Mouse (Mus musculus) liver, embryonic 15.5 days (tissue): ENCODE measurements around the gene Pkig. TPM values are rescaled to one million over a fixed set of nuclear protein-coding genes. Genes with fewer than 3 reads are reported as not detected.

Experiments used
- ATAC-seq: fragments of 200-750 bp; cut with Nextera tagmentation; 2 replicates; pipeline ENCODE4 v1.8.0; 2017; ENCODE audit warnings: moderate number of reproducible peaks, mild to moderate bottlenecking, moderate library complexity; ENCODE audit not compliant: insufficient read depth
- H3K27ac ChIP-seq: fragments of 300-500 bp; sonication (generic); replicated peaks from 2 replicates; pipeline ENCODE4 v1.5.1; 2015; ENCODE audit warnings: mild to moderate bottlenecking, inconsistent platforms
- H3K27me3 ChIP-seq: fragments of 300-500 bp; sonication (generic); 2 replicates; pipeline ENCODE4 v1.6.1; 2015; ENCODE audit warnings: mild to moderate bottlenecking, inconsistent platforms
- H3K36me3 ChIP-seq: fragments of 300-500 bp; sonication (generic); replicated peaks from 2 replicates; pipeline ENCODE4 v1.6.1; 2015; ENCODE audit warnings: moderate library complexity, mild to moderate bottlenecking, inconsistent platforms
- H3K4me1 ChIP-seq: fragments of 300-500 bp; sonication (generic); replicated peaks from 2 replicates; pipeline ENCODE4 v1.6.1; 2015; ENCODE audit warnings: inconsistent platforms
- H3K4me2 ChIP-seq: fragments of 300-500 bp; sonication (generic); 2 replicates; pipeline ENCODE4 v1.6.1; 2015; ENCODE audit warnings: moderate library complexity, mild to moderate bottlenecking, inconsistent platforms
- H3K4me3 ChIP-seq: fragments of 300-500 bp; sonication (generic); replicated peaks from 2 replicates; pipeline ENCODE4 v1.5.1; 2015; ENCODE audit warnings: mild to moderate bottlenecking, inconsistent platforms
- H3K9ac ChIP-seq: fragments of 300-500 bp; sonication (generic); 2 replicates; pipeline ENCODE4 v1.6.1; 2015; ENCODE audit warnings: moderate library complexity, mild to moderate bottlenecking, inconsistent platforms
- H3K9me3 ChIP-seq: fragments of 300-500 bp; sonication (generic); replicated peaks from 2 replicates; pipeline ENCODE4 v1.6.1; 2016; ENCODE audit warnings: inconsistent platforms
- WGBS: fragments of 180-500 bp; shearing (Covaris S2); methylation state at CpG from one replicate; pipeline ENCODE4 v1.1.7; 2015; ENCODE audit warnings: mixed read lengths; ENCODE audit not compliant: insufficient replicate concordance; 5-methylcytosine and 5-hydroxymethylcytosine counted together
- polyA plus RNA-seq: library from polyadenylated mRNA; unstranded; fragments of >200 nt; fragmentation: Nextera tagmentation; extraction: Ambion mirVana; gene quantifications from 2 replicates; pipeline ENCODE4 v1.2.1, GENCODE M21; 2015

Gene Pkig
- polyA plus RNA-seq, 1 experiment from 2014 or later, result 95.5 TPM

GRCm38 (mm10) chr2:163760589-163760988 is 102.4 kb downstream of the Pkig start:
- WGBS, result 52% methylated on average over 6 of the region's 6 CpGs
- ATAC-seq, result no peak
- H3K27me3 ChIP-seq, result no peaks in the 10 kb centered on the region
- no peaks in the 10 kb centered on the region for H3K4me1 ChIP-seq
- H3K36me3 ChIP-seq, result no peaks in the 10 kb centered on the region
- no peak overlapping the region for H3K9ac ChIP-seq
- H3K9me3 ChIP-seq, result no peaks in the 10 kb centered on the region
- no peak overlapping the region for H3K27ac ChIP-seq
- H3K4me2 ChIP-seq, result no peak overlapping the region
- H3K4me3 ChIP-seq, result no peak overlapping the region

GRCm38 (mm10) chr2:163761402-163761801 is 103.2 kb downstream of the Pkig start:
- Histone ChIP-seq H3K9ac (no peak overlapping the region), H3K9me3 (no peaks in the 10 kb centered on the region), H3K4me2 (no peak overlapping the region), H3K27ac (no peak overlapping the region), H3K36me3 (no peaks in the 10 kb centered on the region), H3K4me3 (no peak overlapping the region), H3K27me3 (no peaks in the 10 kb centered on the region), H3K4me1 (no peaks in the 10 kb centered on the region)
- ATAC-seq, result no peak
- WGBS, result 38% methylated on average over 7 of the region's 7 CpGs

GRCm38 (mm10) chr2:163766261-163766660 is 108.1 kb downstream of the Pkig start:
- Histone ChIP-seq H3K4me2 (no peak overlapping the region), H3K36me3 (no peaks in the 10 kb centered on the region), H3K4me3 (no peak overlapping the region), H3K9ac (no peak overlapping the region), H3K9me3 (no peaks in the 10 kb centered on the region), H3K27me3 (0 out of 2 replicates have a peak, but pooled peaks cover 6% of the 10 kb centered on the region), H3K4me1 (no peaks in the 10 kb centered on the region), H3K27ac (no peak overlapping the region)
- no peak for ATAC-seq

DNA sequence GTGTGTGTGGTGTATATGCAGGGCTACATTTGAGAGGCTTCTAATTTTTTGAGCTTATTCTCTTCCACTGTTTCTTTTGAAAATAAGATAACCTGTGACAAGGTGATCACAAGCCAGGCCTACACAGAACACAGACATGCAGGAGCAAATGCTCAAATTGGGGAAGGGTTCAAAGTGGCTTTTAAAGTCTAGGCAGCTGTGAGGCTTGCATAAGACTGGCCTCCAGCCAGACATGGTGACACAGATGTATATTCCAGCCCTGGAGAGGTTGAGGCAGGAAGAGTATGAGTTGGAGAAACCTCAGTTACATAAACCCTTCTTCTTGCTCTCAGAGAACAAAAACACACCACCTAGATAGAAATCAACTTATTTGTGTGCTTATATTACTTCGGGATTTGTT is 108.7 kb downstream of the Pkig start:
- Histone ChIP-seq H3K27me3 (0 out of 2 replicates have a peak, but pooled peaks cover 6% of the 10 kb centered on the region), H3K36me3 (no peaks in the 10 kb centered on the region), H3K4me2 (no peak overlapping the region), H3K9me3 (no peaks in the 10 kb centered on the region), H3K9ac (no peak overlapping the region), H3K27ac (no peak overlapping the region), H3K4me1 (no peaks in the 10 kb centered on the region), H3K4me3 (no peak overlapping the region)
- no peak for ATAC-seq
- 28% methylated on average over 1 of the region's 1 CpGs for WGBS

DNA sequence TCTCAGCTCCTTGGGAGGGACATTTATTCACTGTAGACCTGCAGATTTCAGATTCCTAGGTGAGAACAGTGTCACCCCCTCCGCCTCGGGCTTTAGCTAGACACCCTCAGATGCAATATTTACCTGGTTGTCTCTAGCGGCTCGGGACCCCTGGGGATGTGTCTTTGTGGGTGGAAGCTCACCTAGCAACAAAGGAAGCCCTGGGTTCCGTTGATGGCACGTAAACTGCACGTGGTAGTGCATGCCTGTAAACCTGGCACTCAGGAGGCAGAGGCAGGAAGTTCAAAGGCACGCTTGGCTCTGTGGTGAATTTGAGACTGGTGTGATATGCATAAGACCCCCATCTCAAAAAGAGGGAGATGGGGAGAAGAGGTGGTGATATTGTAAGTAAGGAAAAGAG is 112.5 kb downstream of the Pkig start:
- Histone ChIP-seq H3K4me3 (no peak overlapping the region), H3K4me1 (no peaks in the 10 kb centered on the region), H3K4me2 (no peak overlapping the region), H3K27me3 (0 out of 2 replicates have a peak, but pooled peaks cover 6% of the 10 kb centered on the region), H3K9me3 (no peaks in the 10 kb centered on the region), H3K27ac (no peak overlapping the region), H3K36me3 (no peaks in the 10 kb centered on the region), H3K9ac (no peak overlapping the region)
- WGBS, result 64% methylated on average over 8 of the region's 8 CpGs
- ATAC-seq, result no peak

Other genes starting within 250 kb of the Pkig start
- gene Oser1, start 233.7 kb upstream of the Pkig start, polyA plus RNA-seq, result 36.7 and 37.1 TPM in 2 replicates
- gene Gdap1l1, start 219.9 kb upstream of the Pkig start, polyA plus RNA-seq, result 0.10 and 0.21 TPM in 2 replicates
- 3.8 and 4.6 TPM in 2 replicates for gene Fitm2, start 185.8 kb upstream of the Pkig start, polyA plus RNA-seq
- gene R3hdml, start 166.1 kb upstream of the Pkig start, polyA plus RNA-seq, result not detected in 2 replicates
- gene Hnf4a, start 151.6 kb upstream of the Pkig start, polyA plus RNA-seq, result 17.0 and 19.0 TPM in 2 replicates
- gene Ttpal, start 56.1 kb upstream of the Pkig start, polyA plus RNA-seq, result 8.5 and 10.4 TPM in 2 replicates
- 126 and 129 TPM in 2 replicates for gene Serinc3, start 13.3 kb upstream of the Pkig start, polyA plus RNA-seq
- gene Ada, start 91.9 kb downstream of the Pkig start, polyA plus RNA-seq, result 3.5 TPM in 2 replicates
- gene Ccn5, start 162.5 kb downstream of the Pkig start, polyA plus RNA-seq, result 0.09 TPM in 1 of 2 replicates, not detected in the other
- not detected in 2 replicates for gene Kcnk15, start 195.3 kb downstream of the Pkig start, polyA plus RNA-seq